Mouse (Mus musculus): ENCODE measurements at regions not wholly inside any gene's neighbourhood (a gene's known extent, or its start where the extent isn't known, plus 50 kb on each side); places are given as distances from the start of the nearest gene placed in this dataset.
A peak's percentile ranks its signal among the peaks of the same experiment; 100 is the strongest.

- no peak for DNase-seq (ENCODE audit: low spot score)
Measured at GRCm38 (mm10) chr15:63670561-63670960, 174.4 kb downstream of the Gsdmc2 start.

DNA sequence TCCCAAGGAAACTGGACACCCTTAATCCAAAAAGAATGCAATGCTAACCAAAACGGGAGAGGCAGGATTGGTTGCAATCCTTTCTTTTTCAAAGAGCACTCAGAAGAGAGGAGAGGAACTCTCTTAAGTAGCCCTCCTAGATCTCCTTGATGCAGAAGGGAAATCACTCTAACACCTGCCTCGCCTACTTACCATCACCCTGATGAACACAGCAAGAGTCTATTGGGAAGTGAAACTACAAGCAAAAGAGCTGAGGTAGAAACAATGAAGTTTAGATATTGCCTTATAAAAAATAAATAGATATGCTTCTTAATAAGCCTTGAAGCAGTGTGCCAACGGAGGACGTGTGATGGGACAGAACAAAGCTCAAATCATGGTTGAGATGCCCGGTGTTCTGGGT, 177.4 kb downstream of the Gsdmc2 start:
- no peak for DNase-seq (ENCODE audit: low spot score)

DNA sequence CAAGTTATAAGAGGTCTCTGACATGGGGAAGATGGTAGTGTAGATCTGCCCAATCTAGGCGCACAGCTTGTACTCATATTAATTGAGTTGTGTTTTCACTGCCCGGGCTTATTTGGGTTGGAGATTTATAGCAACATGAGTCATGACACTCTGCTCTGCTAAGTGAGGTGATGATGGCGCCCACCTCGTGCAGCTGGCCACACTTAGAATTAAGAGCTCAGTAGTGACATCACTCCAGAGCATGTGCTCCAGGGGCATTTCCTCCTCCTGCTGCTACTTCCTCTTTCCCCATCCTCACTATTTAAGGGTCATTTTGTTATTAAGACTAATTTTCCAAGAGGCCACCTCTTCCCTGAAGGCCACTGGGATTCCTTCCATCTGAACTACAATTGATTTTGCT, 179.5 kb downstream of the Gsdmc2 start:
- DNase-seq (ENCODE audit: low spot score): no peak

DNA sequence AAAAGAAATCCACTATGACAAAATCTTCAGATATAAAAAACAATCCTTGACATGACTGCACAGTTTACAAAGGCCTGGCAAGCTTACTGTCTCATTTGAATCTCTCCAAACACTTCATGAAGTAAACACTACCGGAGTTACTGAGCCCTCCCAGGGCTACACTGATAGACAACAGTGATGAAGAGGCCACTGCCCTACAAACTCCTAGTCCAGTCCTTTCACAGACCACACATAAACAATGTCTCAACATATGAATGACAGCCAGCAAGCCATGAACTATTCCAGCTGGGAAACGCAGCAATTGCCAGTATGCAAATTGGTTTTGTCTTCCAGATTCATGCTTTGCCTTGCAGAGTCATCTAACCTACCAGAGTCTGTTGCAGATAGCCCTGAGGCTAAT, 180.1 kb downstream of the Gsdmc2 start:
- DNase-seq (ENCODE audit: low spot score): no peak

GRCm38 (mm10) chr15:63662183-63662582, 182.8 kb downstream of the Gsdmc2 start:
- no peak for DNase-seq (ENCODE audit: low spot score)

- no peak for DNase-seq (ENCODE audit: low spot score)
Measured at GRCm38 (mm10) chr15:63658031-63658521, 186.9 kb downstream of the Gsdmc2 start.

DNA sequence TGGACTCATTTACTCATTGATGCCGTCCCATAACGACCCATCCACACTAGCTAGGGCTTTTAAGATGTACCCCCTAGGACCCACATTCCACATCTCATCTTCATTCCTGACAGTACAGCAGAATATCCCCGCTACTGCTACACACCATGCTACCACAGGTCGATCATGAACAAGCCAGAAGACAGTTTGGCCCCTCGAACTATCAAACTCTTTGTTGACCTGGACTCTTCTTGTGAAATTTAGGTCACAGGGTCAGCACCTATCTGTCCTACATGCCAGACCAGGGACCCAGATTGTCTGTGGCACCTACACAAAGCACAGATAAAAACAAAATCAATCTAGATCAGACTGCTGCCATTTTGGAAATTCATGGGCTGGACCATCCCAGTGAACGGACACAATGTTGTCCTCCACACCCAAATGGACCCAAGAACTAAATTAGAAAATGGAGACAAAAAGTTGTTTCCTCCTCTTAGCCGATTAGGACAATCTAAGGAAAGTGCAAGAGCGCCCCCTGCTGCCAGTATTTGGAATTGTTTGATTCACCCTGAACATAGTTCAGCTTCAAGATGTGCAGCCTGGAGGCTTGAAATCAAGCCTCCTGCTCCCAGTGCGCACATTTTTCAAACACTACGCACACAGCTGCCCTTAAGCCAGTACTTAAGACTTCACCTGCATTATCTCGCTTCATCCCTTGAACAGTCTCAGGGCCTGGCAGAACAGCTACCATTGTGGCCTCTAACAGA, 192.6 kb downstream of the Gsdmc2 start:
- DNase-seq (ENCODE audit: low spot score): peak; percentile 56

- DNase-seq (ENCODE audit: low spot score): no peak
Measured at GRCm38 (mm10) chr15:63651120-63651519, 193.9 kb downstream of the Gsdmc2 start.

DNA sequence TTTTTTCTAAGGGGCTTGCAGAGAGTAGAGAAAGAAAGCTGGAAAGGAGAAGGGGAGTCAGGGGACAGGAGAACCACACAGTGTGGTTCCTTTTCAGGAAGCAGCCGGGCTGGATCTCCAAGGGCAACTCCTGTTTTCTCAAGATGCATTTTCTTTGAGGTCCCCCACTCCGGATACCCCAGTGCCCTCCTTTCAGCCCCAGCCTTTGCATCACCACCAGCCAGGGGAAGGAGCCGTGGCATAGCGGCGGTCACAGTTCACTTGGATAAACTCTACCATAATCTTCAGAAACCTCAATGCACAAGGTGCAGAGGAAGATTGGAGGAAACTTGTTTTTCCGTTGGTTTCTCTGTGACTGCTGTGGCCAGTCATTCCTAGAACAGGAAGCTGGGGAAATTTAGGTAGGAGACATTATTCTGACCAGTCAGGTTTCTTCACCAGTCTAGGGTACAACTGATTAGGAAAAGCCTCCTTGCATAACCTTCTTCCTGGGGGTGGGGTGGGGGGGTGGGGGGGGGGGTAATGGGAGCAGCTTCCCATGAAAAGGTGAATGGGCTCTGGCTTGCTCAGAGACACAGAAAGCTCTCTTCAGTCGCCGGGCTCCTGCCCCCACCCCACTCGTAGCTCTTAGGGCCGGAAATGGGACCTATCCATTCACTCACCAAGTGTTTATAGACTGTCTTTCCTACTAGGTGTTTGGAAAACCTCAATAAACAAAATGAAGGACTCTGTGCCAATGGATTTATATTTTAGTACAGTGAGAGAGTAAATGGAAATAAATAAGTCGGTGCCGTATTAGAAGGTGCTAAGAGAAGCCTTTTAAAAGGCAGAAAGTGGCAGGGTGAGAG, 196.6 kb downstream of the Gsdmc2 start:
- no peak for DNase-seq (ENCODE audit: low spot score)

- DNase-seq (ENCODE audit: low spot score): no peak
Measured at GRCm38 (mm10) chr15:63624814-63625213, 220.2 kb downstream of the Gsdmc2 start.

- no peak for DNase-seq (ENCODE audit: low spot score)
Measured at GRCm38 (mm10) chr15:63624249-63624648, 220.7 kb downstream of the Gsdmc2 start.

DNA sequence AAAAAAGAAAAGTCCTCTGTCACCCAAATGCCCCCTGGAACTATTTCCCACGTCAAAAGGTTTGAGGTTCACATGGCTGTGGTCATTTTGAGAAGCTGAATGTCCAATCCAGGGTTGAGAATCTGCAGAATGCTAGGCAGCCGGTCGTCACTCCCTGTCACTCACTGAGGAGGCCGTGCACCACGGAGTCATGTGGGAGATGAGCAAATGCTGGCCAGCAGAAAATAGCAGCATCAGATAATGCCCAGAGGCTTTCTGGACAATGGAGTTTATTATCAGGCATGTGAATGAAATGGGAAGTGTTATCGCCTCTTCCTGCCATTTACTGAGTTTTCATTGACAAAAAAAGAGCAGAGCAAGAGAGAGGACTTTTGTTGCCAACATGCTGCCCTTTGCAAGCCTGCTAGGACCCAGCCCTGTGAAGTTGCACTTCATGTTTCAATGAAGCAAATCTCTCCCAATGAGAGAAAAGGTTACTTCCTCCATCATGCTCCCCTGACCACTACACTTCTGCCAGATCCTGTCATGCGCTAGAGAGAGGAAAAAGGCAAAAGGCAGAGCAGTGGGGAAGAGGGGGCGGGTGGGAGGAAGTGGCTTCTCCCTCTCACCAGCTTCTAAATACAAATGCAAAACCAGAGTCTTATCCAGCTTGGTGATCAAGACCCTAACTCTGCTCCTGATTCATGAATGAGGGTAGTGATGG, 228.3 kb downstream of the Gsdmc2 start:
- DNase-seq (ENCODE audit: low spot score): no peak

DNA sequence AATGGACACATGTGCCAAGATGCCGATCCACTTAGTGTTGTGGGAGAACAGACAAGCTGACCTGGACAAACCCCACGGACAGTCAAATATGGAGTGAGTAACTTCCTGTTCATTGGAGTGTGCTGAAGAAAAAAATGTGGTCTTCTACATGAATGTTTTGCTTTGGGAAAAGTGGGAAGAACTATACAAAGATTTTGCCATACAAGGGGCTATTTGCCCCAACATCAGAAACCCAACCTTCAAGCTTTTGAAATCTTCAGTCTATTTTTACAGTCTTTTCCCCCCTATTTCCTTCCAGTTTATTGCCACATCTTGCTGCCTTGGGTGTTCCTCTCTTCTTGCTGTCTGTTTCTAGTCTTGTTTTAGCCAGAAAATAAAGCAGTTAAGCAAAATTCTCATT, 230.8 kb downstream of the Gsdmc2 start:
- DNase-seq (ENCODE audit: low spot score): no peak

GRCm38 (mm10) chr15:63613120-63613519, 231.9 kb downstream of the Gsdmc2 start:
- no peak for DNase-seq (ENCODE audit: low spot score)

DNA sequence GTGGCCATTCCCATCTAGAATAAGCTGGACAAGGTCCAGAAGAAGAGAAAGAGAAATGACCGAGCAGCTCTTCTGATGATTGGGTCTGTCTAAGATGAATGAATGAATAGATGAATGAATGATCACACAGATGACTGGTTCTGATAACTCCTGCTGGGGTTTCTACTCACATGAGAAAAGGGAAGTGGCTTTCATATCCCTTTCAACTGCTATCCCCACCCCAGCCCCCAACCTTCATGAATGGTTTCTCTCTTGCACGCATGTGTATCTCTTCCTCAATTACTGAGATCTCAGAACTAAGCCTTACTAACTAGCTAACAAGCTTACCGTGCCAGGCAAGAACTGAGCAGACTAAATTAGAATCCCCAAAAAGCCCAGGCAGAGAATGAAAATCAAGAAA, 233.8 kb downstream of the Gsdmc2 start:
- DNase-seq (ENCODE audit: low spot score): no peak

DNA sequence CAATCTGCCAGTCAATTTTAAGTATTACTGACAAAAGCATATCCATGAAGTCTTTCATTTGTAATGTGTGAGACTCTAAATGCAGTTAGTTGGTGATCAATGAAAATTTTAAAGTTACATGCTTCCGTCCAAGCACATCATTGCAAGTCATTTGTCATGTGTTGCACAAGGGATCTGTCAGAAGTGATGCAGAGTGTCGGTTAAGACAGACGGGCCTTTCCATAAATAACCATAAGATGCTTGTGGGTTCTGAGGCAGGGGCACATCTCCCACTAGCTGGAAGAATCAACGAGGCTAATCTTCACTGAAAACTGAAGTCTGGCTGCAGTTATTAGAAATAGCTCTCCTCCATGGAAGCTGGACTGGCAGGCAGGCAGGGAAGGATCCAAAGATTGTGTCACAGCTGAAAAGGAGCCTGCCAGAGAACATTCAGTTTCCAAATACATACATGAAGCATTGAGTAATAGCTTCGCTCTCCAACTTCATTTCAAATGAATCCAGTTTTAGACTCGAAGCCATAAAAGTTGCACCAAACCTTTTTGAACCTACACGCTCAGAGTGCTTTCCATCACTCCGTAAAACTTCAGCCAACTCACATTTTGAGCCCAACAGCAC, 241.8 kb downstream of the Gsdmc2 start:
- DNase-seq (ENCODE audit: low spot score): no peak

GRCm38 (mm10) chr15:63601543-63601942, 243.4 kb downstream of the Gsdmc2 start:
- peak; percentile 21 for DNase-seq (ENCODE audit: low spot score)

GRCm38 (mm10) chr15:63592758-63593463, 252.1 kb downstream of the Gsdmc2 start:
- no peak for DNase-seq (ENCODE audit: low spot score)

- no peak for DNase-seq (ENCODE audit: low spot score)
Measured at GRCm38 (mm10) chr15:63559293-63559692, 285.7 kb downstream of the Gsdmc2 start.

DNA sequence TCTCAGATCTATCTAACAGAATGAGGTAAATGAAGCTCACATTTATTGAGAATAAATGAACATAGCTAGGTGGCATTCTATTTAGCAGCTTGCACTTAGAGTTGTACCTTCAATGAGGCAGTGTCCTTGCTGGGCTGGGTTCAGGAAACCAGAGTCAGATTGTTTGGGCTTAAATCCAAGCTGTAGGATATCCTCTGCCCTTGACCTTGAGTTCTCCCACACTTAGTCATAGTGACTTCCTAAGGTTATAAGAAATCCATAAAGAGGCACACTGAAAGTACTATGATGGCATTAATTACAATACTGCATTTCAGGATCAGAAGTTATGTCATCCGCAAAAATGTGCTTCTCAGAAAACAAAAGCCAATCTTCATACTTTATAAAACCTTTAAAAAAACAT, 286.3 kb downstream of the Gsdmc2 start:
- DNase-seq (ENCODE audit: low spot score): no peak

DNA sequence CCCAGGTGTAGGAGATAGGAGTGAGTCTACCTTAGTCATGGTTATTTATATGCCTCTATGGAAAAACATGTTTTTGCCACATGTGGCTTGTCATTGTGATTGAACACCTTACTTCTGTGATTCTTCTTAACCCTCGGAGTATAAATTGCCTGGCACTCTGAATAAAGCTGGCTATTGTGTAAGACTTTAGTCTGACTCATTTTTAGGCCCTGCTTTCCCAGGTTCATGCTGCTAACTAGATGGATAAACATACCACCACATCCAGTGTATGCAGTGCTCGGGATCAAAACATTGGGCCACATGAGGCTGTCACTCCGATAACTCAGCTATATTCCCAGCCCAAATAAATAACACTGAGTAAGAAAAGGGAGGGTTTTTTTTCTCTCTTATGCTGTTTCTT, 287.2 kb downstream of the Gsdmc2 start:
- DNase-seq (ENCODE audit: low spot score): no peak

DNA sequence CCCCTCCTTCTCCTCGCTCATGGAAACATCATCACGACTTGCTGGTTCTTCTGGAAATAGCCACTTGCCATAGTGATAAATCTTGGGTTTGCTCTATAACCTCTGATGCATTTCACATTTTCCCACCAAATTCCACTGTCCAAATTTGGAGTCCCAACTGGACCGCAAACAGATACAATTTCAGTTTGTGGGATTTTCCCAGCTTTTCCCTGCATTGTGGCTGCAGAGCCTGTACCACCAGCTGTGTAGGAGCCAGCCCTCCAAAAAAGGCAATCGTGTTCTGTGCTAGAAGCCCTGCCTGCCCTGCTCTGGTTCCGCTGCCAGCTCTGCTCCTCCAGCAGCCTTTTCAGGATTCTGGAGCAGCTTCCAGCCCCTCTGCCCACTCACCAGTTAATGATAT, 291.4 kb downstream of the Gsdmc2 start:
- no peak for DNase-seq (ENCODE audit: low spot score)
